Mouse (Mus musculus): ENCODE results near the gene Ksr1. TPM values are rescaled to one million over a fixed set of nuclear protein-coding genes. Genes with fewer than 3 reads are reported as not detected.

Gene Ksr1
- polyA plus RNA-seq, 1 experiment from 2014 or later, result 4.3 TPM

- Histone ChIP-seq H3K9me3 (0 out of 2 replicates have a peak, but pooled peaks cover 3% of the 10 kb centered on the region), H3K4me1 (peaks cover 16% of the 10 kb centered on the region), H3K27me3 (no peaks in the 10 kb centered on the region), H3K4me3 (no peak overlapping the region), H3K4me2 (replicated peaks) (no peak overlapping the region), H3K27ac (replicated peaks) (no peak overlapping the region), H3K36me3 (peaks cover 8% of the 10 kb centered on the region), H3K9ac (replicated peaks) (no peak overlapping the region)
- ATAC-seq (ENCODE audit: low FRiP score, low read depth), result no peak
- 92% methylated on average over 9 of the region's 9 CpGs for WGBS
These were observed 101.0 kb downstream of the Ksr1 start for GRCm38 (mm10) chr11:79045231-79045630.

GRCm38 (mm10) chr11:79044798-79045197 is 101.4 kb downstream of the Ksr1 start:
- ATAC-seq (ENCODE audit: low FRiP score, low read depth), result no peak
- Histone ChIP-seq H3K36me3 (peaks cover 8% of the 10 kb centered on the region), H3K27ac (replicated peaks) (no peak overlapping the region)

GRCm38 (mm10) chr11:79041908-79042430 is 104.2 kb downstream of the Ksr1 start:
- WGBS, result 46% methylated on average over 14 of the region's 14 CpGs
- H3K4me2 ChIP-seq (replicated peaks), result no peak overlapping the region
- peaks cover 11% of the 10 kb centered on the region for H3K4me1 ChIP-seq
- H3K27ac ChIP-seq (replicated peaks), result no peak overlapping the region
- H3K4me3 ChIP-seq, result no peak overlapping the region
- no peak for ATAC-seq (ENCODE audit: low FRiP score, low read depth)
- H3K9ac ChIP-seq (replicated peaks), result no peak overlapping the region
- no peaks in the 10 kb centered on the region for H3K9me3 ChIP-seq
- H3K36me3 ChIP-seq, result peaks cover 8% of the 10 kb centered on the region
- no peaks in the 10 kb centered on the region for H3K27me3 ChIP-seq

More at GRCm38 (mm10) chr11:79044798-79045197, 101.4 kb downstream of the Ksr1 start:
- H3K4me2 ChIP-seq (replicated peaks), result no peak overlapping the region
- no peak overlapping the region for H3K9ac ChIP-seq (replicated peaks)
- 97% methylated on average over 25 of the region's 25 CpGs for WGBS
- peaks cover 16% of the 10 kb centered on the region for H3K4me1 ChIP-seq
- 0 out of 2 replicates have a peak, but pooled peaks cover 3% of the 10 kb centered on the region for H3K9me3 ChIP-seq
- no peak overlapping the region for H3K4me3 ChIP-seq
- H3K27me3 ChIP-seq, result no peaks in the 10 kb centered on the region

- Histone ChIP-seq H3K4me3 (no peak overlapping the region), H3K9ac (replicated peaks) (no peak overlapping the region), H3K27me3 (no peaks in the 10 kb centered on the region), H3K9me3 (no peaks in the 10 kb centered on the region), H3K4me2 (replicated peaks) (no peak overlapping the region), H3K36me3 (peaks cover 5% of the 10 kb centered on the region), H3K27ac (replicated peaks) (no peak overlapping the region), H3K4me1 (0 out of 2 replicates have a peak, but pooled peaks cover 4% of the 10 kb centered on the region)
- ATAC-seq (ENCODE audit: low FRiP score, low read depth), result no peak
- WGBS, result 36% methylated on average over 2 of the region's 2 CpGs
These were observed 106.7 kb downstream of the Ksr1 start for GRCm38 (mm10) chr11:79039488-79039887.

- H3K4me1 ChIP-seq, result 0 out of 2 replicates have a peak, but pooled peaks cover 4% of the 10 kb centered on the region
- H3K9ac ChIP-seq (replicated peaks), result no peak overlapping the region
- no peak overlapping the region for H3K27ac ChIP-seq (replicated peaks)
- no peaks in the 10 kb centered on the region for H3K27me3 ChIP-seq
- H3K36me3 ChIP-seq, result peaks cover 5% of the 10 kb centered on the region
- 87% methylated on average over 12 of the region's 12 CpGs for WGBS
- no peak overlapping the region for H3K4me2 ChIP-seq (replicated peaks)
- H3K9me3 ChIP-seq, result no peaks in the 10 kb centered on the region
- H3K4me3 ChIP-seq, result no peak overlapping the region
- no peak for ATAC-seq (ENCODE audit: low FRiP score, low read depth)
These were observed 108.7 kb downstream of the Ksr1 start for GRCm38 (mm10) chr11:79037555-79037954.

- Histone ChIP-seq H3K4me1 (no peaks in the 10 kb centered on the region), H3K4me2 (replicated peaks) (no peak overlapping the region), H3K27ac (replicated peaks) (no peak overlapping the region), H3K27me3 (no peaks in the 10 kb centered on the region), H3K9me3 (no peaks in the 10 kb centered on the region), H3K9ac (replicated peaks) (no peak overlapping the region), H3K36me3 (peaks cover 5% of the 10 kb centered on the region), H3K4me3 (no peak overlapping the region)
- ATAC-seq (ENCODE audit: low FRiP score, low read depth), result no peak
- WGBS, result 79% methylated on average over 13 of the region's 13 CpGs
These were observed 109.9 kb downstream of the Ksr1 start for GRCm38 (mm10) chr11:79036324-79036723.

GRCm38 (mm10) chr11:79033636-79034035 is 112.6 kb downstream of the Ksr1 start:
- WGBS, result 92% methylated on average over 11 of the region's 11 CpGs
- Histone ChIP-seq H3K9me3 (no peaks in the 10 kb centered on the region), H3K27me3 (no peaks in the 10 kb centered on the region), H3K4me1 (peaks cover 4% of the 10 kb centered on the region), H3K27ac (replicated peaks) (no peak overlapping the region), H3K36me3 (no peaks in the 10 kb centered on the region), H3K4me3 (no peak overlapping the region), H3K9ac (replicated peaks) (no peak overlapping the region), H3K4me2 (replicated peaks) (no peak overlapping the region)
- no peak for ATAC-seq (ENCODE audit: low FRiP score, low read depth)

GRCm38 (mm10) chr11:79033021-79033420 is 113.2 kb downstream of the Ksr1 start:
- Histone ChIP-seq H3K9ac (replicated peaks) (no peak overlapping the region), H3K4me3 (no peak overlapping the region), H3K4me1 (peaks cover 4% of the 10 kb centered on the region), H3K36me3 (no peaks in the 10 kb centered on the region), H3K27me3 (no peaks in the 10 kb centered on the region), H3K27ac (replicated peaks) (no peak overlapping the region), H3K4me2 (replicated peaks) (no peak overlapping the region), H3K9me3 (no peaks in the 10 kb centered on the region)
- no peak for ATAC-seq (ENCODE audit: low FRiP score, low read depth)
- 84% methylated on average over 12 of the region's 12 CpGs for WGBS

GRCm38 (mm10) chr11:79031452-79031746 is 114.8 kb downstream of the Ksr1 start:
- no peaks in the 10 kb centered on the region for H3K9me3 ChIP-seq
- no peak for ATAC-seq (ENCODE audit: low FRiP score, low read depth)
- H3K9ac ChIP-seq (replicated peaks), result no peak overlapping the region
- H3K4me1 ChIP-seq, result peaks cover 4% of the 10 kb centered on the region
- H3K4me2 ChIP-seq (replicated peaks), result no peak overlapping the region
- 71% methylated on average over 5 of the region's 5 CpGs for WGBS
- no peak overlapping the region for H3K27ac ChIP-seq (replicated peaks)
- H3K36me3 ChIP-seq, result peaks cover 9% of the 10 kb centered on the region; the same call in 1 of the 2 replicates
- no peaks in the 10 kb centered on the region for H3K27me3 ChIP-seq
- no peak overlapping the region for H3K4me3 ChIP-seq

- WGBS, result 58% methylated on average over 19 of the region's 19 CpGs
- no peak overlapping the region for H3K27ac ChIP-seq (replicated peaks)
- H3K9me3 ChIP-seq, result no peaks in the 10 kb centered on the region
- peaks cover 10% of the 10 kb centered on the region; the same call in 1 of the 2 replicates for H3K36me3 ChIP-seq
- no peak overlapping the region for H3K4me2 ChIP-seq (replicated peaks)
- H3K4me3 ChIP-seq, result no peak overlapping the region
- H3K9ac ChIP-seq (replicated peaks), result no peak overlapping the region
- no peaks in the 10 kb centered on the region for H3K27me3 ChIP-seq
- H3K4me1 ChIP-seq, result peaks cover 4% of the 10 kb centered on the region
- ATAC-seq (ENCODE audit: low FRiP score, low read depth), result no peak
These were observed 115.4 kb downstream of the Ksr1 start for GRCm38 (mm10) chr11:79030570-79031451.

GRCm38 (mm10) chr11:79023751-79024150 is 122.5 kb downstream of the Ksr1 start:
- Histone ChIP-seq H3K4me2 (replicated peaks) (no peak overlapping the region), H3K9me3 (no peaks in the 10 kb centered on the region), H3K36me3 (peaks cover 22% of the 10 kb centered on the region; the same call in 1 of the 2 replicates), H3K9ac (replicated peaks) (no peak overlapping the region), H3K27ac (replicated peaks) (no peak overlapping the region), H3K4me1 (no peaks in the 10 kb centered on the region), H3K27me3 (no peaks in the 10 kb centered on the region), H3K4me3 (no peak overlapping the region)
- ATAC-seq (ENCODE audit: low FRiP score, low read depth), result no peak
- 75% methylated on average over 6 of the region's 6 CpGs for WGBS

GRCm38 (mm10) chr11:79023342-79023741 is 122.9 kb downstream of the Ksr1 start:
- ATAC-seq (ENCODE audit: low FRiP score, low read depth), result no peak
- Histone ChIP-seq H3K36me3 (peaks cover 22% of the 10 kb centered on the region; the same call in 1 of the 2 replicates), H3K9me3 (no peaks in the 10 kb centered on the region), H3K4me3 (no peak overlapping the region), H3K9ac (replicated peaks) (no peak overlapping the region), H3K27ac (replicated peaks) (no peak overlapping the region), H3K27me3 (no peaks in the 10 kb centered on the region), H3K4me1 (no peaks in the 10 kb centered on the region), H3K4me2 (replicated peaks) (no peak overlapping the region)
- 45% methylated on average over 7 of the region's 7 CpGs for WGBS

Measured in midbrain, embryonic 12.5 days (tissue).